Mouse (Mus musculus) large intestine, adult 2 months (tissue): ENCODE results near the gene Tmprss5. TPM values are rescaled to one million over a fixed set of nuclear protein-coding genes. Genes with fewer than 3 reads are reported as not detected.

Experiments used
- DNase-seq: peaks from one replicate; pipeline ENCODE4 v3.0.0-alpha.2; 2012; ENCODE audit warnings: low read depth, low spot score
- WGBS: fragments of 180-500 bp; shearing (Covaris S2); methylation state at CpG from one replicate; pipeline ENCODE4 v1.1.7; 2018; 5-methylcytosine and 5-hydroxymethylcytosine counted together
- polyA plus RNA-seq: library from polyadenylated mRNA; depleted of rRNA; stranded (reverse); fragments of >200 nt; gene quantifications from 2 replicates; pipeline ENCODE4 v1.2.3, GENCODE M21; 2012; rRNA removed

Tmprss5 gene
- polyA plus RNA-seq: 2.2 and 3.6 TPM in 2 replicates

DNA sequence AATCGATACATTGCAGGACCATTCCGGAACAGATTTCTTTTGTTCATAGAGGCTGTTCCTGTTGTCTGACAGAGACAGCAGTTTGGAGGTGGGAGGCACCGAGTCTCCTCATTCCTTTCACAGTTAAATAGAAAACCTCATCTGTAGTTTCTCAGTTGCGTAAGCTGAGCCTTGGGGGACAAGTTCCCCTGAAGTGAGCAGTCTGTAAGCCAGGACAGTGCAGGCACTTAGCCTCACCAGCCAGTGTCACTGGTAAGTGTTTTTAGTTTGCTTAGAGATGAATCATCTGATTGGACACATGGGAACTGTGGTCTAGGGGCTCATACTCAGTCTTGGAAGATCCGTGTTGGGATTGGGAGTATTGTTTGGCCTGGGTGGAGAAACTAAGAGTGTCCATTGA lies at the start of gene Tmprss5:
TSS of gene Tmprss5 (plus strand) at position 154 of the 400 bp plus-strand sequence.
- DNase-seq: no peak
- 79% methylated on average over 5 of the region's 5 CpGs for WGBS

DNA sequence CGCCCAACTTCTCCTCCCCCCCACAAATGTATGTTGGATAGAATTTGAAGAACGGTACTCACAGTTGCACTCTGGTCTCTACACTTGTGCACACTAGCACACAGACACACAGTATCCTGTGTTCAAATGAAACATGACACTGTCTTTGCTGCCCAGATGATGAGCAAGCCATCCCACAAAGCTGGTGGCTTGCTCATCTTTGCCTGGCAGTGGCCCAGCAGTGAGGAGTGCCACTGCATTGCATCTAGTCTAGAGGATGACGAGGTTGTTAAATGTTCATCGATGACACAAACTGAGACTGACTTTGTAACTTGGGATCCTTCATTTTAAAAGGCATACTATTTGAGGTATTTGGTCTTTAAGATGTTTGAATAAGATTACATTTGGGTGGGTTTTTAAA lies 46.3 kb upstream of the Tmprss5 start:
- WGBS: 89% methylated on average over 4 of the region's 4 CpGs
- no peak for DNase-seq

GRCm38 (mm10) chr9:49050901-49051300 lies 30.2 kb upstream of the Tmprss5 start:
- WGBS: 50% methylated on average over 5 of the region's 5 CpGs
- no peak for DNase-seq

DNA sequence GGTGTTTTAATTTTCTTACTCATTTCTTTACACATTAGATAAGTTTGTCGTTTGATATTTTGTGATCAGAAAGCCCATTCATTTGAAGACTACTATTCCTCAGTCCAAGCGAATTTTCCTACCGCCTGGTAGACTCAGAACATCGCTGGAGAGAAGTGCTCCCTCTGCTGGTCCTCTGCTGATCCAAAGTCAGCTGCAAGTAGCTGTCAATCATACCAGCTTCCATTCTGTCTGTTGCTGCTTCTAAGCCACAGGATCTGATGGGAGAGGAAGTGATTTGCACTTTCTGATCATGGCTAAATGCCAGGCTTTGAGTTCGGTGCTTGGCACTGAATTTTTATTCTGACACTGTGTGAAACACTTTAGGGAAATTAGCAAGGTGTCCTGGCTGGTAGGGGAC lies 29.7 kb upstream of the Tmprss5 start:
- WGBS: 4% methylated on average over 5 of the region's 5 CpGs

DNA sequence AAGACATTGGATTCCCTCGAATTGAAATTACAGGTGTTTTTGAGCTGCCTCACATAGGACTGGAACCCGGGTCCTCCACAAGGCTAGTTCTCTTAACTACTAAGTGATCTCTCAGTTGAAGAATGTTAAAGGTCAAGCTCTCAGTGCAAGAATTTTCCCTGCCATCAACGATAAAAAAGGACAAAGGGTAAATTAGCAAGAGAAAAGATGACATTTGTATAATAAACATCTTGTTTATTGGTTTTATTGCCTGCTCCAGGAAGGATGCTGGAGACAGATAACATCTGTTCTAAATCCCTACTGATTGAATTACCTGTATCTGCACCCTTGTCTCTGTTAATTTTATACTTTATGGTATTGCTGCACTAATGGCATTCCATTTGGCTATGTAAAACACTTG lies 27.0 kb upstream of the Tmprss5 start:
- no peak for DNase-seq
- WGBS: 57% methylated on average over 3 of the region's 3 CpGs

More for the DNA sequence above, 29.7 kb upstream of the Tmprss5 start:
- DNase-seq: no peak

- under 1% methylated on average over 53 of the region's 53 CpGs for WGBS
- peak; percentile 96 for DNase-seq
Observed at GRCm38 (mm10) chr9:49055333-49056205, 25.5 kb upstream of the Tmprss5 start, which contains the start of gene Zw10. Gene Zw10, plus strand, starts transcription at chr9:49055613.

DNA sequence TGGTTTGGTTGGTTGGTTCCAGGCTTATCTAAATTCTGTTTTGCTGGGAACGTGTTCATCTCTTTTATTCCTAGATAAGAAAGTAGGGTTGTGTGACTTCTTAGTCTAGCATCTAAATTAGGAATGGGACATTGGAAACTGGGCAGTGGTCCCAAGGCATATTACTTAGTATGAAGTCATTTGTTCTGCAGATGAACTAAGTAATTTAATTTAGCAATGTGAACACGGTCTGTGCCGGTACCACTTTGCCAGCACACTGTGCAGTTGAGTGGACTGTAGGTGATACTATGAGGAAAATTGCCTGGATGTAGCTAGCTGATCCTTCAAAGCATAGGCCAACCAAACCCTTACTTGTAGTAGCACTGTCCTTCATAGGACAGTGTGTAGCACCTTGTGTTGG lies 4.2 kb upstream of the Tmprss5 start:
- 83% methylated on average over 3 of the region's 3 CpGs for WGBS

DNA sequence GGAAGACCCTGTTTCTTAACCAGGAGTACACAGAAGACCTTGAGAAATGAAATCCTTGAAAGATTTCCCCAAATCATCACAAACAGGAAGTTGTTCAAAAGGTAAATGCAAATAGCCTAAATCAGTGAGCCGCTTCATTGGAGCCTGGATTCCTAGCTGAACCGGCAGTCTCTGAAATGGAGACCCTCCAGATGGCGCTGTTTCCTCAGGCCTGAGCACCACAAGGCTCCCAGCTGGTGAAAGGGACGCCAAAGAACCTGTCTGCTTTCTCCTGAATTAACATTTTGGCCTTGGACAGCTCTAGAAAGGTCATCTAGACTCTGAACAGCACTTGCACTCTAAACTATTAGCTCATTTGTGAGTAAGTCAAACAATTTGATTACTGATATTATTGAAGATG lies 501 bp downstream of the Tmprss5 start:
- WGBS: 21% methylated on average over 4 of the region's 4 CpGs
- DNase-seq: no peak

More for the DNA sequence above, 4.2 kb upstream of the Tmprss5 start:
- DNase-seq: no peak

DNA sequence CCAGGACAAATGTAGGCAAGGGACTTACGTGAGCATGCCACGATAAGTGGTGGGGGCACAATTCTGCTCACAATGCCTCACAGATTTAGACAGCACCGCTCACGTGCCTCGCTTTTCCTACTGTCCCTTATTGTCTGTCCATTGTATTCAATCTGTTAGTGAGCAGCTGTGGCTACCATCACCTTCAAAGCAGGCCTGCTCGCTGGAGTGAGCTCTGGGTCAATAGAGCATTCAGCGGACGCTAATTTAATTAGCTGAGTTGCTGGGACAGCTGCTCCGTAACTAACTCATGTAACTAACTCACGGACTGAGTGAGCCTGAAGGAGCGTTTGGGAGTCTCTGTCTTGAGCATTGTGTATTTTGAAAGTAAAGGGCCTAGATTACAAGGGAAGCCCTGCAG lies 6.3 kb downstream of the Tmprss5 start:
- DNase-seq: no peak
- WGBS: 65% methylated on average over 11 of the region's 11 CpGs

DNA sequence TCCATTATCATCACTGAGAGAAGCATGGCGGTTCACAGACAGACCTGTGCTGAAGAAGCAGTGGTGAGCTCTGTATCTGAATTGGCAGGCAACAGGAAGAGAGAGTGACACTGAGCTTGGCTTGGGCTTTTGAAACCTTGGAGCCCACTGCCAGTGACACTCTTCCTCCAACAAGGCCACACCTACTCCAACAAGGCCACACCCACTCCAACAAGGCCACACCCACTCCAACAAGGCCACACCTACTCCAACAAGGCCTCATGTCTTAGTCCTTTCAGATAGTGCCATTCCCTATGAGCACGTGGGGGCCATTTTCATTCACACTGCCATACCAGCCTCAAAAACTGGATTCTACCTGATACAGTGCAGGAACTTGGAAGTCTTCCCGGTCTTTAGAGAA lies 17.8 kb downstream of the Tmprss5 start:
- no peak for DNase-seq
- WGBS: 89% methylated on average over 3 of the region's 3 CpGs

DNA sequence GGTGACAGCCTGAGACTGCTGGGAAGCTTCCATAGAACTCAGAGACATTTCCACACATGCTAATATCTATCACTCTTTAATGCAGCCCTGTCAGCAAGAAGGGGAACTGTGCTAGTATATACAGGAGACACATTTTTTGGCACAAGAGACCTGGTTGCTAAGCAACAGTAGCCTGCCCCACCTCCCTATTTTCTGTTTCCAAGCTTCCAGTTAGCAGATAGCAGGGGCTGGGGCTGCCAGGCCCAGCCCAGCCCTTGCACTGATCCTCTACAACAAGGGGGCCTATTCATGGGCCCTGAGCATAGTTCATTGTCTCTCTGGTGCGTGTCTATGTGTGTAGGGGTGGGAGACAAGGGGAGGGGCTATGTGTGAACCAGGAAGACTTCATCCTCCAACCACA lies 21.3 kb downstream of the Tmprss5 start:
- DNase-seq: no peak
- 10% methylated on average over 1 of the region's 1 CpGs for WGBS

DNA sequence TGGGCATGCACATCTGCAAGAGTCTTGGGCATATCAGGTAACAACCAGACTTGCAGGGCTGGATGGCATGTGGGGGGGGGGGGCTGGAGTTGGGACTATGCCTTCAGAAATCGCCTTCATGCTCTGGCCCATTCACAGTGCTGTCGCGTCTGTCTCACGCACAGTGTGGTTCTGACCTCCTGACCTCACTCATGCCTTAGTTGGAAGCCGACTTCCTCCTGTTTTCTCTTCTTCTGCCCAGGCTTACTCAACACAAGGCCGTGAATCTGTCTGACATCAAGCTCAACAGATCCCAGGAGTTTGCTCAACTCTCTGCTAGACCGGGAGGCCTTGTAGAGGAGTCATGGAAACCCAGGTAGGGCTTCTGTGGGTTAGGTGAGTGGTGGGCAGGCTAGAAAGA lies 28.0 kb downstream of the Tmprss5 start:
- WGBS: 66% methylated on average over 7 of the region's 7 CpGs
- DNase-seq: no peak

DNA sequence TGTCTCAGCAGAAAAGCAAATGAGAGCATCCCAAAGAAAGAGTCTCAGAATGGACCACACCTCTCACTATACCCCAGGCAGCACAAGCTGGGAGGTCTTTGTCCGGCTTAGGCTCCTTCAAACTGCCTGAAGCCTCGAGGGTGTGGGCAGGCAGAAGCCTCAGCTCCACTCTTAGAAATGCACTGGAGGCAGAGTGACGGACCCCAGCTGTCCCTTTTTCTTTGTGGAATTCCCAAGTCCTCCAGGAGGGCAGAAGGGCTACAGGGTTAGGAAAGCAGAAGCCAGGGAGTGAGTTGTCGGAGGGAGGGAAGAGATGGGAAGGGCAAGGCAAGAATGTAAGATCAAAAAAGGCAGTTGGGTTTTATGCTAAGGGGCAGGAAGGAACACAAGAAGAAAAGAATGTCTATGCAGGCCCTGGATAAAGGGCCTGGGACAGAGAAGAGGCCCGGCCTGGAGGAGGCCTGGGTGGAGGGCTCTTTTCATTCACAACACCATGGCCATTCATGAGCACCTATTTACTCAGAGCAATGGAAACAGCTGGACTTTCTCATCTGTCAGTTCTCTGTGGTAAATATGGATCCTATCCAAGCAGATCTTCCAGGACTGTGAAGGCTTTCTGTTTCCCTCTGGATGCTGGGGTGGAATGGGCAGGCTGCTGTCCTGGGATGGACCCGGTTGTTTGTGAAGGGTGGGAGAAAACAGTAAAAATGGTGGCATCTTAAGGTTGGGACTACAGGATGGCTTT lies 29.6 kb downstream of the Tmprss5 start:
- 69% methylated on average over 6 of the region's 6 CpGs for WGBS
- no peak for DNase-seq

DNA sequence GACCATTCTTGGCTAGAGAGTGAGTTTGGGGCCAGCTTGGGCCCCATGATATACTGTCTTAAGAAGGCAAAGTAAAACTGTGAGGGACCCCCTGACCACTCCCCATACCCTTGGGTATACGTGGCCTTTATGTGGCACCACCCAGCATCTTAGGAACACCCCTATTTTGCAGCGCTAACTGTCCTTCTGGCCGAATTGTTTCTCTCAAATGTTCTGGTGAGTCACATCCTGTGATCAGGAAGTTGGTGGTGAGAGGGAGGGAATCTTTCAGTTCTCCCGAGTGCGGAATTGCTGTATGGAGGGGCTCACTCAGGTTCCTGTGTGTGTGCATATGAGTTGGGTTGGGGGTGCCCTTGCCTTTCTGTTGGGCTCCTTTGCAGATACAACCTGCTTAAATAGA lies 30.2 kb downstream of the Tmprss5 start:
- no peak for DNase-seq
- WGBS: 65% methylated on average over 5 of the region's 5 CpGs

DNA sequence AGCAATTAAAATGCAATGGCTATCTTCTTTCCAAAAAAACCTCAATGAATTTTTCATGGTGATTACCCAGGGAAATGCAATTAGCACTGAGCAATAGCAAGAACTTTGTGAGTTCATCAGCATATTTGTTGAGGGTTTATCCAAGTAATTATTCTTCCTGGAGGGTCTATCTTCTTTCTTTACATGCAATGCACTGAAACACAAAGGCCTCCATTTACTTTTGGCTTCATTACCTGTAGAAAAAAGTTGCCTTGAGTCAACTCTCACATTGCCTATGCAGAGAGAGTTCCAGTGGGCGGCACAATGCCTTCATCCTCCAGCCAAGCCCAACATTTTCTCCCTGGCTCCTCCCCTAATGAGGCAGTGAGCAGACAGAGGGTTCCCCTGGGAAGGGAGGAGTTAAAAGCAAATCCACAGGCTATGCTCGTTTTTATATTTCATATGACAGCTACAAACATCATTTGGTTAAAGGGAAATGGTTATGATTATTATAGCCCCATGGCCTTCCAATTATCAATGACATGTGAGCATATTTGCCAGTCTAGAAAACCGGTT lies 37.3 kb downstream of the Tmprss5 start:
- WGBS: 29% methylated on average over 3 of the region's 3 CpGs
- DNase-seq: no peak

- 75% methylated on average over 4 of the region's 4 CpGs for WGBS
- no peak for DNase-seq
Observed at GRCm38 (mm10) chr9:49119759-49120158, 38.7 kb downstream of the Tmprss5 start.

DNA sequence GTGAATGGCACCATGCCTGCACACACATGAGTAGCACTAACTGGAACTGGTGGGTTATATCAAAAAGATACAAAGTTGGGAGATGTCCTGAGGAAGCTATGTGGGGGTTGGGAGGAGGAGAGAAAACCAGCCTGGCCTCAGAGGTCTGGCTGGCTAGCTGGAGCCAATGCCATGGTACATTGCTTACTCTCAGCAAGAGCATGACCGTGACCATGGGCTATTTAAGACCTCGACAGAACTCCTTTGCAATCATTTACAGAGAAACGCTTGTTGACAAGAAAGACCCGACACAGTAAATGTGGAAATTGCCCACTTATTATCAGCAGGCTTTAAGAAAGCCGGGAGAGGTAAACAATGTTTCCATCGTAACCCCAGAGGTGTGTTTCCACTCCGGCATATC lies 44.6 kb downstream of the Tmprss5 start:
- no peak for DNase-seq
- 24% methylated on average over 7 of the region's 7 CpGs for WGBS

GRCm38 (mm10) chr9:49130514-49131010 lies 49.5 kb downstream of the Tmprss5 start:
- WGBS: 45% methylated on average over 5 of the region's 5 CpGs
- no peak for DNase-seq

DNA sequence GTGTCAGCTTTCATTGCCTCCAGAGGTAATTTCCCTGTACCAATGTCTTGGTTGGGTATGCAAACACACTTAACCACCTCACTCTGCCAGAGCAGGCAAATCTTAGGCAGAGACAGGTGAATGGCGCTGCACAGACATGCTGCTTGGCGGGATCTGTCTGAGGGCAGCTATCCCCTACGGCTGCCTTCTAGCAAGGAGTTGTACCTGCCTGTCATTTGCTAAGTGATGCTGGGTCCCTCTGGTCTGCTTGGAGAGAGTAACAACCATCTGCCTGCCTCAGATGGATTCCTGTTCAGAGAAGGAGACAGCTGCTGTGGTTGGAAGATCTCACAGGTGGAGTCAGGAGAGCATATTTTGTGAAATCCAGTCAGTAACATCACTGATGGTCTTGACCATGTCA lies 62.8 kb downstream of the Tmprss5 start:
- DNase-seq: no peak
- WGBS: 62% methylated on average over 3 of the region's 3 CpGs

DNA sequence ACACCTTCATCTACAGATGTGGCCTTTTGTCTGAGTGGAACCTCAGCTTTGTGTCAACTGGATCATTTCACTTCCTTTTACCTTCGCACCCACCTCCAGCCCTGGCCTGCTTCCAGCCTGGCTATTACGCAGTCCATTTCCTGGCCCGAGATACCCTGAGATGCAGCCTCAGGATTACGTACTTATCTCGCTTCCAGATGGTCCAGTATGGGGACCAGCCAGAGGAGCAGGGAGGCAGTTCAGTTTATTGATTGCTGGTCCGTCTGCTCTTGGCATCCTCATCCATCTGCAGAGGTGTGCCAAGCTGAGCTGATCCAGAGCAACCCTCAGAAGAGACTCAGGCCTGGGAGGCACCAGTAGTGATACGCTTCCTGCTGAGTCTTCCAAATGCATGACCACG lies 64.7 kb downstream of the Tmprss5 start:
- no peak for DNase-seq
- WGBS: 57% methylated on average over 8 of the region's 8 CpGs
